Mouse (Mus musculus): ENCODE results near the gene Fbll1. TPM values are rescaled to one million over a fixed set of nuclear protein-coding genes. Genes with fewer than 3 reads are reported as not detected.

Fbll1 gene
- total RNA-seq, 2 experiments from 2014 or later, result 50.7 to 53.7 TPM

- DNase-seq (ENCODE audit: extremely low spot score in 1 of 2, low spot score in 1 of 2), result no peak
These were observed 14.1 kb downstream of the Fbll1 start for GRCm38 (mm10) chr11:35784537-35784936.

GRCm38 (mm10) chr11:35784002-35784401 is 14.7 kb downstream of the Fbll1 start:
- DNase-seq (ENCODE audit: extremely low spot score in 1 of 2, low spot score in 1 of 2), result no peak

GRCm38 (mm10) chr11:35783038-35783437 is 15.6 kb downstream of the Fbll1 start:
- no peak for DNase-seq (ENCODE audit: extremely low spot score in 1 of 2, low spot score in 1 of 2)

DNA sequence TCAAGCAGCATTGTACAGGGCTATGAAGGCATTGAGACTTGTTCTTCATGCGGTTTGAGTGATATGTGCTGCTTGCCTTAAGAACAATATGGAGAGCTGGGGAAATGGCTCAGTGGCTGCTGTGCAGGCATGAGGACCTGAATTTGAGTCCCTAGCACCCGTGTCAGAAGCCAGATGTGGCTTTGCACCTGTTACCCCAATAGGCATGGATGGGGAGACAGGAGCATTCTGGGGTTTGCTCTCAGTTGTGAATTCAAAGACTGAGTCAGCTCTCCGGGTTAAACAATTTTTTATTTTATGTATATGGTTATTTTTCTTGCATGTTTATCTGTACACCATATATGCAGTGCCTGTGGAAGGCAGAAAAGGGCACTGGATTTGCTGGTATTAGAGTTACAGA is 16.2 kb downstream of the Fbll1 start:
- no peak for DNase-seq (ENCODE audit: extremely low spot score in 1 of 2, low spot score in 1 of 2)

GRCm38 (mm10) chr11:35780336-35780735 is 18.3 kb downstream of the Fbll1 start:
- no peak for DNase-seq (ENCODE audit: extremely low spot score in 1 of 2, low spot score in 1 of 2)

GRCm38 (mm10) chr11:35776452-35776851 is 22.2 kb downstream of the Fbll1 start:
- no peak for DNase-seq (ENCODE audit: extremely low spot score in 1 of 2, low spot score in 1 of 2)

DNA sequence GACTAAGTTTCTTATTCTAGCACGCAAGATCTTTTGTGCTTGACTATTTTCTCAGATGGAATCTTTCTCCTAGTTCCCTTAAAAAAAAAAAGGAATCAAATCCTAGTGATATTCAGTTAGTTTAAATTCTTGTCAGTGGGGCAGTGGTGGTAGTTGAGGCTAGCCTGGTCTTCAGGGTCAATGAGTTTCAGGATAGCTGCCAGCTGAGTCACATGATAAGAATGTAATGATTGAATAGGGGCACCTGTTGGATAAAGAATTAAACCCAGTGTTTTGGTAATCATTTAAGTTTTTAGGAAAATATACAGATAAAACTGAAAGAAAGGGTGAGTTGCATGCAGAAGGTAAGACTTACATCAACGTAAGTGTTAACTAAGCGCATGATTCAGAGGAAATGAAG is 23.1 kb downstream of the Fbll1 start:
- no peak for DNase-seq (ENCODE audit: extremely low spot score in 1 of 2, low spot score in 1 of 2)

GRCm38 (mm10) chr11:35770741-35771504 is 27.8 kb downstream of the Fbll1 start:
- DNase-seq (ENCODE audit: extremely low spot score in 1 of 2, low spot score in 1 of 2), result no peak

- DNase-seq (ENCODE audit: extremely low spot score in 1 of 2, low spot score in 1 of 2), result peak; percentile 57 to 71
These were observed 28.8 kb downstream of the Fbll1 start for GRCm38 (mm10) chr11:35769746-35770437.

- peak; percentile 77 to 84 for DNase-seq (ENCODE audit: extremely low spot score in 1 of 2, low spot score in 1 of 2)
These were observed 29.4 kb downstream of the Fbll1 start, which contains the start of gene Pank3 for GRCm38 (mm10) chr11:35769188-35769745. Pank3 (plus strand) TSS chr11:35769484.

DNA sequence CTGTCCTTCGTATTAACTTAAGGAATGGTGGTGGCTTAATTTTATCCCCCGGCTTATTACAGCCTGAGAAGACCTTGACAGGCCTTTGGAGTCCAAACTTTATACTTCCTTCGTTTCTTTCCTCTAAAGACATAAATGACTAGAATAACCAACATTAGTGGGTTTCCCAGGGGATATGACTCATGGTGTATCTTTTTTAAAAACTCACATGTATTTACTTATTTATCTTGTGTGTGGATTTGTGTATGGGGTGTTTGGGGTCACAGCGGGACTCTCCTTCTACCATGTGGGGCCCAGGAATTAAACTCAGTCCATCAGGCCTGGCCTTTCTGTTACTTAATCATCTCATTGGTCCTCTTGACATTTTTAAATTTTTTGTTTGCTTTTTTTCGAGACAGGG is 31.8 kb downstream of the Fbll1 start:
- DNase-seq (ENCODE audit: extremely low spot score in 1 of 2, low spot score in 1 of 2), result no peak

DNA sequence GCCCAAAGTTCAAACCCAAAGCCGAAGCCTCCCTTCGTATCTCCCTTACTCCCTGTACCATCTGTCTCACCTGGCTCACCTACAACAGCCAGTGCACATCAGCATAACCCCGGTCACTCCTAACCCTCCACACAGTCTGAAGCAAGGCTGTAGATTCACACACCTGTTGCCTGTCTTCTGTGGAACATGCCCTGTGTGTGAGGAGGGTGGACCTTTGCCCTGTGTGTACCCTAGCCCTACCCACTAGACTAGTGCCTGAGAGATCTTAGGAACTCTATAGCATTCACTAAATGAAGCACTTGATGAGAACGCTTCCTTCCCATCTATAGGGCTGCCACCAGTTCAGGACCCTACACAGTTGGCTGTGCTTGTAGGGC is 38.1 kb downstream of the Fbll1 start:
- no peak for DNase-seq (ENCODE audit: extremely low spot score in 1 of 2, low spot score in 1 of 2)

GRCm38 (mm10) chr11:35760001-35760626 is 38.6 kb downstream of the Fbll1 start:
- no peak for DNase-seq (ENCODE audit: extremely low spot score in 1 of 2, low spot score in 1 of 2)

DNA sequence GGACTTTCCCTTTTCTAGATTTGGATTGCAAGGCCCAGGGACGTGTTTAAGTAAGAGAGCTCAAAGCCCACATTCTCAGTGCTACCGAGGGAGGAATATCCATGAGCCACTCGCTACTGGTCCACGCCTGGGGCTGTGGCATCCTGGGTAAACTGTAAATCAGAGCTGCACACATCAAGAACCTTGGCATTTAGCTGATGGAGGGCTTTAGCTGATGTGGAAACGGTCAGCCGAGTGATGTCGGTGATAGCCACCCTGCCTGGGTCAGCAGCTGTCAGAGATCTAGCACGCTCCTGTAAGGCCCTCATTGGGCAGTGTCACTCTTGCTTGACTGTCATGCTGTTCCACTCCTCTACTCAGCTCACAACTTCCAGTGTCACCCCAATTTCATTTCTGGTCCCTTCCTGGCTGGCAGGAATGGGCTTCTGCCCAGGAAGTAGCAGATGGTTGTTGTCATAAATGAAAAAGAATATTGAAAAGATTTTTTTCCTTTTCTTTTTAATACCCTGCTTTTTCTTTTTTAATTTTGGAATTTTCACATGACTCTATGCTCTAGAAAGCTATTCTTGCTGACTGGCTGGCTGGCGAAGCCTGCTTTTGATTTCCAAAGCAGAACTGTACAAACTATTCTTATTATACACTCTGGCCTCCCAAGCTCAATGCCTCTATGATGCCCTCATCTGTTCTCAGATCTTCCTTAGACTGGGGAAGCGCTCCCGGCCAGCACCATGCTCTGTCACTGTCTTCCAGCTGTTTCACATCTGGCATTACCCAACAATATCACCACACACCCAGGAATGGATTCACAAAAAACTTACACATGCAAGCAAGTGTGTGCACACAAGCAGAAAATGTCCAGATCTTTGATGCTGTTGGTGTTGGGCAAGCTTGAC is 42.0 kb downstream of the Fbll1 start:
- no peak for DNase-seq (ENCODE audit: extremely low spot score in 1 of 2, low spot score in 1 of 2)

- DNase-seq (ENCODE audit: extremely low spot score in 1 of 2, low spot score in 1 of 2), result no peak
These were observed 43.1 kb downstream of the Fbll1 start for GRCm38 (mm10) chr11:35755546-35755945.

DNA sequence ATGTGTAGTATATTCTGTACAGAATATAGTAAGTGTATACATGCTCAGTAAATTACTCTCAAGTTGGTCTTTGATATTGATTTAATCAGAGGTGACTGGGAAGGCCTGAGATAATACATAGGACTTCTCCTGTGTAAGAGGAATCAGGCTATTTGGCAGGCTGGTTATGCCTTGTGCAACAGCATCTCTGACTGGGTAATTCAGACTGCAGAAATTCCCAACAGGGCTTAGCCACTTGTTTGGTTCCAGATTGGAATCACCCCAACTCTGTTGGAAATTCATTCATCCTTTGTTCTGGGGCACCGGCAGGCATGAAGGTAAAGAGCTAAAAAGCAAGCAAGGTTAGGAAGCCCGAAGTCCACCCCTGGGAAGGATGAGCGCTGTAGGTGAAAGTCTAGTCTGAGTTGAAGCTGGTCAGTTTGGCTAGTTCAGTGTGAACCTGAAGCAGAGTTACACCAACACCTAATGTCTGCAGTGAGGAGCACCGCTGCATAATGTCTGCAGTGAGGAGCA is 43.7 kb downstream of the Fbll1 start:
- DNase-seq (ENCODE audit: extremely low spot score in 1 of 2, low spot score in 1 of 2), result no peak

GRCm38 (mm10) chr11:35750578-35750977 is 48.1 kb downstream of the Fbll1 start:
- DNase-seq (ENCODE audit: extremely low spot score in 1 of 2, low spot score in 1 of 2), result no peak

Data from layer of hippocampus, postnatal 25 days (tissue).